Mouse (Mus musculus) lung, postnatal 0 days (tissue): ENCODE measurements around the gene Coa3. TPM values are rescaled to one million over a fixed set of nuclear protein-coding genes. Genes with fewer than 3 reads are reported as not detected.
"Not testable (repeated sequence)": the region's sequence is repeated elsewhere in the genome, so short reads cannot be mapped to it uniquely, and the experiment has no call there.

Source experiments
- ATAC-seq: fragments of 200-750 bp; cut with Nextera tagmentation; 2 replicates; pipeline ENCODE4 v1.8.0; 2017; ENCODE audit warnings: moderate library complexity
- DNase-seq: peaks from one replicate; pipeline ENCODE4 v3.0.0-alpha.2; 2016; ENCODE audit warnings: low spot score
- H3K27ac ChIP-seq: fragments of 300-500 bp; sonication (generic); 2 replicates; pipeline ENCODE4 v1.5.1; 2014; ENCODE audit warnings: antibody characterized with exemption, mild to moderate bottlenecking, low read length, mixed read lengths
- H3K27me3 ChIP-seq: fragments of 300-500 bp; sonication (generic); replicated peaks from 2 replicates; pipeline ENCODE4 v1.6.1; 2014; ENCODE audit warnings: low read length, mixed read lengths; ENCODE audit not compliant: insufficient read depth
- H3K36me3 ChIP-seq: fragments of 300-500 bp; sonication (generic); 2 replicates; pipeline ENCODE4 v1.6.1; 2014; ENCODE audit warnings: low read length, mixed read lengths; ENCODE audit not compliant: insufficient read depth
- H3K4me1 ChIP-seq: fragments of 300-500 bp; sonication (generic); 2 replicates; pipeline ENCODE4 v1.6.1; 2014; ENCODE audit warnings: antibody characterized with exemption, low read depth, low read length, mixed read lengths; ENCODE audit not compliant: insufficient read depth
- H3K4me2 ChIP-seq: fragments of 300-500 bp; sonication (generic); replicated peaks from 2 replicates; pipeline ENCODE4 v1.6.1; 2014; ENCODE audit warnings: low read depth, mild to moderate bottlenecking, low read length, moderate library complexity, mixed read lengths
- H3K4me3 ChIP-seq: fragments of 300-500 bp; sonication (generic); 2 replicates; pipeline ENCODE4 v1.5.1; 2014; ENCODE audit warnings: low read depth, low read length
- H3K9ac ChIP-seq: fragments of 300-500 bp; sonication (generic); replicated peaks from 2 replicates; pipeline ENCODE4 v1.6.1; 2014; ENCODE audit warnings: low read depth, mild to moderate bottlenecking
- H3K9me3 ChIP-seq: fragments of 300-500 bp; sonication (generic); 2 replicates; pipeline ENCODE4 v1.6.1; 2016; ENCODE audit warnings: low read length, mixed read lengths
- CTCF ChIP-seq: IDR thresholded peaks from 2 replicates; pipeline ENCODE4 v1.5.1; 2016; ENCODE audit warnings: antibody characterized with exemption, mild to moderate bottlenecking
- EP300 ChIP-seq: IDR thresholded peaks from 2 replicates; pipeline ENCODE4 v1.6.1; 2016; ENCODE audit warnings: antibody characterized with exemption, mild to moderate bottlenecking, control low read depth
- WGBS: fragments of 180-500 bp; shearing (Covaris S2); extraction: QIAGEN DNeasy Blood & Tissue Kit; methylation state at CpG from one replicate; pipeline ENCODE4 v1.1.7; 2014; 5-methylcytosine and 5-hydroxymethylcytosine counted together
- polyA plus RNA-seq: library from polyadenylated mRNA; unstranded; fragments of >200 nt; fragmentation: Nextera tagmentation; extraction: Ambion mirVana; gene quantifications from 2 replicates; pipeline ENCODE4 v1.2.1, GENCODE M21; 2015

Coa3 gene
- polyA plus RNA-seq = 159 and 166 TPM in 2 replicates

GRCm38 (mm10) chr11:101278223-101279192 lies at the start of gene Coa3, which contains the start of gene Cntd1:
Gene Coa3 (minus strand): TSS chr11:101279114.
Gene Cntd1 (plus strand): TSS chr11:101279012.
- H3K9me3 ChIP-seq = no peaks in the 10 kb centered on the region
- peak within 1 kb of the TSS; percentile 37 for H3K9ac ChIP-seq
- peak within 1 kb of the TSS; percentile 74 for H3K27ac ChIP-seq
- peak; percentile 97 for DNase-seq
- peak within 1 kb of the TSS; percentile 64 for H3K4me3 ChIP-seq
- H3K4me1 ChIP-seq = peaks cover 14% of the 10 kb centered on the region; the same call in 1 of the 2 replicates
- 4% methylated on average over 45 of the region's 45 CpGs for WGBS
- ATAC-seq = peak; percentile 93
- H3K27me3 ChIP-seq = no peaks in the 10 kb centered on the region
- no peaks in the 10 kb centered on the region for H3K36me3 ChIP-seq
- peak within 1 kb of the TSS; percentile 55 for H3K4me2 ChIP-seq
- no peak; the same call in 1 of the 2 replicates for TF ChIP-seq CTCF

GRCm38 (mm10) chr11:101327311-101327710 lies 48.4 kb upstream of the Coa3 start:
- Histone ChIP-seq H3K36me3 (peaks cover 10% of the 10 kb centered on the region), H3K9ac (no peak overlapping the region), H3K9me3 (no peaks in the 10 kb centered on the region), H3K27me3 (no peaks in the 10 kb centered on the region), H3K4me2 (no peak overlapping the region), H3K4me1 (no peaks in the 10 kb centered on the region), H3K27ac (no peak overlapping the region), H3K4me3 (no peak overlapping the region)
- ATAC-seq (no peak), DNase-seq (no peak)
- WGBS = 46% methylated on average over 3 of the region's 3 CpGs
- TF ChIP-seq CTCF (no peak), EP300 (no peak)

- H3K9me3 ChIP-seq = no peaks in the 10 kb centered on the region
- DNase-seq = no peak
- H3K4me2 ChIP-seq = no peak overlapping the region
- H3K9ac ChIP-seq = no peak overlapping the region
- no peaks in the 10 kb centered on the region for H3K4me1 ChIP-seq
- H3K4me3 ChIP-seq = no peak overlapping the region
- TF ChIP-seq CTCF (no peak), EP300 (no peak)
- H3K36me3 ChIP-seq = peaks cover 17% of the 10 kb centered on the region
- ATAC-seq = no peak
- WGBS = 89% methylated on average over 11 of the region's 11 CpGs
- H3K27me3 ChIP-seq = no peaks in the 10 kb centered on the region
- H3K27ac ChIP-seq = no peak overlapping the region
Observed at GRCm38 (mm10) chr11:101326147-101326546, 47.2 kb upstream of the Coa3 start.

GRCm38 (mm10) chr11:101325201-101325600 lies 46.3 kb upstream of the Coa3 start:
- H3K4me2 ChIP-seq, ATAC-seq, H3K4me1 ChIP-seq, H3K9ac ChIP-seq, H3K27ac ChIP-seq, H3K4me3 ChIP-seq, H3K9me3 ChIP-seq, DNase-seq, H3K27me3 ChIP-seq: not testable (repeated sequence)
- WGBS = 86% methylated on average over 11 of the region's 11 CpGs
- H3K36me3 ChIP-seq = peaks cover 26% of the 10 kb centered on the region

GRCm38 (mm10) chr11:101324763-101325162 lies 45.8 kb upstream of the Coa3 start, which contains the start of gene Aoc2:
Gene Aoc2 (plus strand): TSS chr11:101325063.
- Histone ChIP-seq H3K4me1 (no peaks in the 10 kb centered on the region), H3K4me2 (no peak within 1 kb of the TSS), H3K4me3 (no peak within 1 kb of the TSS), H3K27ac (no peak within 1 kb of the TSS), H3K27me3 (no peaks in the 10 kb centered on the region), H3K9ac (no peak within 1 kb of the TSS), H3K36me3 (peaks cover 31% of the 10 kb centered on the region), H3K9me3 (no peaks in the 10 kb centered on the region)
- no peak for TF ChIP-seq CTCF
- TF ChIP-seq EP300 = no peak
- ATAC-seq (no peak), DNase-seq (no peak)
- WGBS = 79% methylated on average over 5 of the region's 5 CpGs

GRCm38 (mm10) chr11:101323609-101324008 lies 44.7 kb upstream of the Coa3 start:
- no peak overlapping the region for H3K9ac ChIP-seq
- H3K36me3 ChIP-seq = peaks cover 38% of the 10 kb centered on the region
- DNase-seq (peak; percentile 81), ATAC-seq (peak; percentile 62)
- WGBS = 7% methylated on average over 4 of the region's 4 CpGs
- H3K9me3 ChIP-seq = no peaks in the 10 kb centered on the region
- no peaks in the 10 kb centered on the region for H3K27me3 ChIP-seq
- H3K4me2 ChIP-seq = no peak overlapping the region
- no peak overlapping the region for H3K4me3 ChIP-seq
- TF ChIP-seq CTCF (peak; percentile 99), EP300 (no peak)
- no peaks in the 10 kb centered on the region for H3K4me1 ChIP-seq
- H3K27ac ChIP-seq = no peak overlapping the region
